Mouse (Mus musculus): ENCODE measurements around the gene Myo1d.

Gene Myo1d

GRCm38 (mm10) chr11:80719014-80719413, 60.8 kb downstream of the Myo1d start:
- no peak for DNase-seq

- DNase-seq = no peak
Observed at GRCm38 (mm10) chr11:80718036-80718435, 61.8 kb downstream of the Myo1d start.

- DNase-seq = peak; percentile 80
Observed at GRCm38 (mm10) chr11:80715115-80715514, 64.7 kb downstream of the Myo1d start.

DNA sequence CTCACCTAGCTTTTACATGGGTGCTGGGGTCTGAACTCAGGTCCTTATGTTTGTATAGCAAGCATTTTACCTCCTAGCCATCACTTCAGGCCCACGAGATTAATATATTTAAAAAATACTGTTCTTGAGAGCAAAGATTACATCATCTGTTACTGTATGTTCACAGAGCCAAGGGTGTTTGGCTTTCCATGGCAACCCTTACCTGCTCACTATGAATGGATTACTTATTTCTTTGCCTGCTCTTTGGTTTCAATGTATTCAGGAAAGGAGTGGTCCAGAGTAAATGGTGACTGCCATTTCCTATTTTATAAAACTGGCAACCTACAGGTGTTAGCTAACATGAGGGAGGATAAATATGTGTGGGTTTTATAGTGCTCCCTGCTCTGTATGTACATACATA, 66.1 kb downstream of the Myo1d start:
- DNase-seq = peak; percentile 49

GRCm38 (mm10) chr11:80712201-80712600, 67.6 kb downstream of the Myo1d start:
- DNase-seq = no peak

GRCm38 (mm10) chr11:80711336-80711735, 68.5 kb downstream of the Myo1d start:
- peak; percentile 89 for DNase-seq

DNA sequence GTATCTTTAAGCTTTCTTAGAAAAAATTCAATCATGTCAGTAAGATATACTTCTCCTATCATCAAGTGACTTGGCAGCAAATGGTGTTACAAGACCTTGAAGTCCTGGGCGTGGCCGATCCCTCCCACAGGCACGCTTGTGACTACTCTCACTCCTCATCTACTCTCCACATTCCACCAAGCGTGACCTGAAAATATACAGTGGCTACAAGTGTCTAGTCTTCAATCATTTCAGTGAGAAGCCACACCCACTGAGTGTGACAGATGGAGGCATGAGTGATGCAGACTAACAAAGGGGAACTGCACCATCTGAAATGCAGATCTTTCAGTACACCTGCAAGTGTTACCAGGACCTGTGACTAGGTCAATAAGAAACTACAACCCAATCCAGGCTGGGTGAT, 79.2 kb downstream of the Myo1d start:
- DNase-seq = peak; percentile 73

GRCm38 (mm10) chr11:80698721-80699120, 81.1 kb downstream of the Myo1d start:
- DNase-seq = no peak

GRCm38 (mm10) chr11:80696350-80696749, 83.5 kb downstream of the Myo1d start:
- DNase-seq = peak; percentile 72

DNA sequence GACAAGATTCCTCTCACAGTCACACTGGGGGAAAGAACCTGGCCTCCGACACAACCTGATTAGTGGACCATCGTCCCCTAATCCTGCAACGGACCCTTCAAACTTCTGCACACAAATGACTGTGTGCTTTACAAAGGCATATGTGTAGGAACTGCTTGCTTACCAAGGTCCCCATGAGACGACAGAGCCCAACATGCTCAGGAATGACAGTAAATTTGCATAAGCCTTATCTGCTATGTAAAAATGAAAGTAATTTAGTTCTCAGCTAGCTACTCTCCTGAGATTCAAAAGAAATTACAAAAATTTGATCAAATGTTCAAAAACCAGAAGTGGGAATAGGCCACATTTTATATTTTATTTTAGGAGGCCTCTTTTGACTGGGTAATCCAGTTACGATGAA, 95.2 kb downstream of the Myo1d start:
- DNase-seq = no peak

DNA sequence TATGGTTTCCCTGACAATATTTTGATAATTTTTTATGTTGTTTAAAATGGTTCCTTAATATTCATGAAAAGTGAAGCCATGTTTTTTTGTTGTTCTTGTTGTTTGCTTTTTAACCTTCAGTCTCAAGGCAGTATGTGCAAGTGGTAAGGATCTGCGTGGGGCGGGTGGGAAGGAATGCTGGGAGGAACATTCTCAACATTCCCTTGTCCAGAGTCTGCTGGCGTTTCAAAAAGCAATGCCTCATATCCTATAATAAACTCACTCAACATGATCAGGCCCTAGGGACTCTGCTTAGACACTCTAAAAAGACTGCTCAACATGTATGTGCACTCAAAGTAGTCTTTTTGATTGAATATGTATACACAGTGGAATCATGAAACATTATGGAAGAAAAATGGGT, 97.1 kb downstream of the Myo1d start:
- peak; percentile 25 for DNase-seq

DNA sequence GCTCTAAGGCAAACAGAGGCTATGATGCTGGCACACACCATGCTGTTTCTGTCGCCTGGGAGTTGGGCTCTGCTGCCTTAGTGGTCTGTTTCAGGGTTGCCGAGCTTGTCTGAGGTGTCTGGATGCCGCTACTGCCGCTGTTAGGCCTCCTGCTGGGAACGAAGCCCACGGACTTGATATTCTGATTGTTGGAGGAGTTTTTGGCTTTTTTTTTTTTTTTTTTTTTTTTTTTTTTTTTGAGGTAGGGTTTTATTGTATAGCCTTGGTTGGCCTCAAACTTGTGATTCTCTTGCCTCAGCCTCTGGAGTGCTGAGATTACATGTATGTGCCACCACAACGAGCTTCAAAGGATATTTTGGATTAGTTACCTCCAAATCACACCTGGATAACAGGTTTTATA, 106.8 kb downstream of the Myo1d start:
- no peak for DNase-seq

GRCm38 (mm10) chr11:80670391-80670790, 109.4 kb downstream of the Myo1d start:
- peak; percentile 41 for DNase-seq

- DNase-seq = no peak
Observed at GRCm38 (mm10) chr11:80669934-80670333, 109.9 kb downstream of the Myo1d start.

DNA sequence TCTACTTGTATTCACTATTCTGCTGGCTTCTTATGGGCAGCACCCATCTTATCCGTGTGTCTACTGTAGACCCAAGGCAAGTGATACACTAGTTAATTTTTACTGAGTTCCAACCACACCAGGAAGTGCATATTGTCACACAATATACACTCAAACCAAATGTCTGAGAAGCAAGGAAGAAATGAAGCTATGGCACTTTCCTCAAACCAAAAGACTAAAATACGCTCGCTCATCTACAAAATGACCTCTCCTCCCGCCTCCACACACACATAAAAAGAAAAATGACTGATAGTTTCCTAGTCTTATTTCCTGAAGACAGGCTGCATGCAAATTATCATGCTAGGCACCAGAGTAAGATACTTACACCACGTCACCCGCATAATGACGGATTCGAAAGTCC, 113.6 kb downstream of the Myo1d start:
- no peak for DNase-seq

GRCm38 (mm10) chr11:80664261-80664660, 115.6 kb downstream of the Myo1d start:
- DNase-seq = no peak

DNA sequence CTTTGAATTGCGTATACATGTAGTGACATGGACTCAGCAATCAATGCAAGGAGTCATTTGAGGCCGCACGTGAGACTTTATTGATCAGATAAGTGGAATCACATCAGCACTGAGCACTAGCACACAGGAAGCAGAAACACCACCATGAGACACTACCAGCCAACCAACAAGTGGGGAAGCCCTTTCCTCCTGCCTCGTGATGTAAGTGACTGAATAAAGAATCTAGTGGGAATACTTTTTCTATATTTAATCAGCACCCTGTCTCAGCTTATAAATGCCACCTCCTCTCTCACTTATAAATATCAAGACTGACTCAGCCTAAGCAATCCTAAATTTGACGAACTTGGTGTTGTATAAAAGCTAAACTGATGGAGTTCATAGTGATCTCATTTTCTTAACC, 134.7 kb downstream of the Myo1d start:
- DNase-seq = no peak

DNA sequence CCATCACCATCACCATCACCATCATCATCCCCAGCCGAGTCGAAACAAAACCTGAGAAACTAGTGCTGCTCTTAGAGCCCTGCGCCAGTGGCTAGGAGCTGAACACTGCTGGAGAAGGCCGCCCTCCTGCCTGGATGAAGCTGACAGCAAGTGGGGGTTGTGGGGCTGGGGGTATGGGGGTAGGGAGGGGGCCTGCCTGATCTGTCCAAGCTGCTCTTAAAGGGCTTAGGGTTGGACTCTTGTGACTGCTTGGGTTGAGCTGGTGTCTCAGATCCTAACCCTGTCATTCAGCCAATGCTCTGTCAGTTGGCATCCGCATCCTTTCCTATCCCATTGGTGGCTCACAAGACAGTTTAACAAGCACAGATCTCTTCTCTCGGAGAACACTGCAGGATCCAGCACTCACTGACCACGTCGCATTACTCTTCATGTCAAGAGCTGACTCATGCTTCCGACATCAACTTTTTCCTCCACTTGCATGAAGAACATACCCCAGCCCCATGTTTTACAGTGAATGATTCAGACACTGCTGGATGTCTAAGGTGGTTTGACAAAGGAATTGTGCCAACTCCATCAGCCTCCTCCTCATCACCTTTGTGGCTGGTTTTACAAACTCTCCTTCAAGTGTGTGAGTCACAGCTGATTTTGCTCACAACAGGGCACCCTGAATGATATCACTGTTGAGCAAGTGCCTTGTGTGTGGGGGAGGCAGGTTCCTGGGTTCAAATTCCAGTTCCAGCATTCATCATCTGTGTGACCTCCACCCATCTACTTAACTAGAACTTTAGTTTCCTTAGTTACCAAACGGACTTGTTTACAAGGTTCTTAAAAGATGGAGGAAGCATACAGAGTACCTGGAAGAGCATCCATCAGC, 150.6 kb downstream of the Myo1d start:
- no peak for DNase-seq

- peak; percentile 7 for DNase-seq
Observed at GRCm38 (mm10) chr11:80628581-80628980, 151.2 kb downstream of the Myo1d start.

DNA sequence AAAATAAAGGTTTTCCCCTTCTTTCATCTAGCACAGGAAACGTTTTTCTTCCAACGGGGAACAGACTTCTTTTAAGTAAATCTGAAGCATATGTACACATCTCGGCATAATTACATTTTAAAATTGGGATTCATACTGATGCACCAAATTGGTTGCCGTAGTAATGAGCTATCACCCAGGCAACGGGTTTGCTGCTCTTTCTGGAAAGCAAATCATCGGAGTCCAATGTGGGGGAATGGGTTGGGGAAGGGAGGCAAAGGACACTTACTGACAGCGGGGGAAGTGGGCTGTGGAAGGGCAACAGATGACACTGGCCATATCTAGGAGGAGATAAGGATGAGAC, 156.8 kb downstream of the Myo1d start:
- no peak for DNase-seq

- DNase-seq = no peak
Observed at GRCm38 (mm10) chr11:80622233-80623037, 157.4 kb downstream of the Myo1d start.

DNA sequence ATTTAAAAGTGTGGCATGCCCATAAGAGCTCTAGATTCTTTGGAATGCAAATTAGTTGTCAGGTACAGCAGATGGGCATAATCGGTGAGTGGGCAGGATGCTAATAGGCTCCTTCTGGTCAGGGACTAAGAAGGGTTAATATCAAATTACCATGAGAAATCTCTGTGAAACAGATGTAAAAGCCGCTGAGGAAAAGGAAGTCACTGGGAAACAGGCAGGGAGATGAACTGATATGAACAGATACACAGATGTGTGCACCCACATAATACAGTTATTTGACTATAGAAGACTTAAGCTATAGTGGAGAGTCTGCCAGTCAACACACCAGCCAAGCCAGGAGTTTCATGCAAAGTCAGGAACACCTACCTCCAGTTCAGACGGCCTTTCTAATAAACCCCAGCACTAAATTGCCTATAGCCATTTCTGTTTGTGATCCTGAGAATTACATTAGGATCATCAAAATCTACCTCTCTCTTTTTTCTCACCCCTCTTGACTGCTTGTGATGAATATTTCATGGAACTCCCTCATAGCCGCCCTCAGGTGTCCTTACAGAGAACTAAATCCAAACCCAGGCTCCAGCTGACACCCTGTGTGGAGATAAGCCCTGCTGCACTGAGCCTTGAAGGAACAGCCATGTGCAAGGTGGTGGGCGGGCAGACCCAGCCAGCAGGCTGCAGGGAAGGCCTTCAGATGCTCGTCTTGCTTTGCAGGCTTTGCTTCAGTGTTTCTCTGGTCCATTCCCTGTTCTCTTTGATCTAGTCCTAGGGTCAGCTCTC, 164.7 kb downstream of the Myo1d start:
- no peak for DNase-seq

DNA sequence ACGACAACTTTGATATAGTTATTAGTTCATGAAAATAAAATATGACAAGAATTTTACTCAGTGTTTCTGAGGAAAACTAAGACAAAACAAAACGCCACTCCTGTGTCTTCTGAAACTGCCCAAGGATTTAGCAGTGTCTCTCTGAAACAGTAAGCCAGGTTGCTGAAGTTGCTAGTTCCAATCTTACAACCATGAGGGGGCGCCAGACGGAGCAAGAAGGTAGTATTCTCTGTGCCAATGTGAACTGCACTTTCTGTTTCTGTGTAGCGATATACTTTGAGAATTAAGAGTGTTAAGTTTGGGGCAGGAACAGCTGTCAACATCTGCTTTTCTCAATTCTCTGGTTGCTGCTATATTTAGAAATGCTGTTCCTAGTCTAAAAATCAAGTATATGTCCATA, 165.4 kb downstream of the Myo1d start:
- DNase-seq = peak; percentile 74
